Mouse (Mus musculus): ENCODE measurements around the gene Zfp948.

Zfp948 gene

DNA sequence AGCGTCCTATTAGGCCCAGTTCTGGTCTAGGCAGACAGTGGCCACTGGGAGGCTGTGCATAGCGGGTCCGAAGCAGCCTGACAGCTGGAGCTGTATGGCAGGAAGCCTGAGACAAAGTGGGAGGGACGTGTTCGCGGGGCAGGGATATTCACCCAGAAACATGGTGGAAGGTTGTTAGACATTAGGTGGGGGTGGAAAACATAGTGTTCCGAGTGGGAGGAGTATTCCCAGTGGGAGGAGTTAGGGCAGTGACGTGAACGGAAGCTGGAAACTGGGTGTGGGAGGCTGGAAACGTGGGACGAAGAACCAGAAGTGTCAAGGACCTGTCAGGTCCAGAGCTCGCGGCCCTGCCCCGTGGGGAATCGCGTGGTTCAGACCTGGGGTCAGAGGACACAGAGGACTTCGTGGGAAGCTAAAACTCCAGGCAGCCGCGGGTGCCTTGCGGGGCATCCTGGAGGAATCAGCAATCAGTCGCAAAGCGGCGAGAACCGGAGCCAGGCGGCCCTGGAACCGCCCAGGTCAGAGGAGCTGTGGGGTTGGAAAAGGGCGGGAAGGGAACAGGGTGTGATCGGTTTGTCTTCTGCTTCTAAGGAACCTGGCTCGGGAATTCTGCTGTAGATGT lies at the start of gene Zfp948:
Gene Zfp948, plus strand, starts transcription at position 281 of the 622 bp plus-strand sequence.
- DNase-seq (ENCODE audit: low spot score in 2 of 2), result peak; percentile 74 to 86

DNA sequence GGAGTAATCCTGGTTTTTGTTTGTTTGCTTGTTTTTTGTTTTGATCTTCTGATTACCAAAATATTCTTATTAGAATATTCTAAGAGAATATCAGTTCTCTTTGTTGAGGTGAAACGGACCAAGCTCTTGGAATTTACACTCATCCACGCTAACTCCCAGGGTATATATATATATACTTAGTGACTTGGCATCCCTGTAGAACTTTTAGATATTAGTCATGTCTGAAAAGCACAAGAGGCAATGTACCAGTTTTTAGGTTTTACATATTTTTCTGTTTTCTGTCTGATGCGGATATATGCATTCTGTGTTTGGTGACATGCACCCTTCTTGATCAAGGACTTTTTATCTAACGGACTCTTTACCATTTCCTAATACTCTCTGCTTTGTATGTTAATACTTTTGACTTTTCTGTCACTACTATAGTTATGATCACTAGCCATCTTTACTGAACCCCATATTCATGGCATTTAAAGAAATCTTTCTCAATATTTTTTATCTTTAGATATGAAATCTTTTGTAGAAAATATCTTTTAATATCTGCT lies 49.6 kb upstream of the Zfp948 start:
- DNase-seq (ENCODE audit: low spot score in 2 of 2), result no peak

DNA sequence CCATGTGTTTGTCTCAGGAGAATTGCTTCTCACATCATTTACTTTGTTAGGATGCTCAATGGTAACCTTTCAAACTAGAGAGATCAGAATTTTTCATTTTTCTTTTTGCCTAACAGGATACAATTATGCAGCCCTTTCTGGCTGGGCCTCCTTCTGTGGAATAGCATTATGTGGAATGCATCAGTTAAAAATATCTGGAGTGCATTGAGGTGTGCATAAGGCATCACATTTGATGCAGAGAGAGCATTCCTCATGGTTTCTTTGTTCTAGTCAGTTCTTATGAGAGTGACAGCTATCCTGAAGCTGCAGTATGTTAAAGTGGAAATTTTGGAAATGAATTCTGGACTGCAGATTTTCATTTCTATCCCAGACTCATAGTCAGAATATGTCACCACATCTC lies 40.5 kb upstream of the Zfp948 start:
- no peak for DNase-seq (ENCODE audit: low spot score in 2 of 2)

DNA sequence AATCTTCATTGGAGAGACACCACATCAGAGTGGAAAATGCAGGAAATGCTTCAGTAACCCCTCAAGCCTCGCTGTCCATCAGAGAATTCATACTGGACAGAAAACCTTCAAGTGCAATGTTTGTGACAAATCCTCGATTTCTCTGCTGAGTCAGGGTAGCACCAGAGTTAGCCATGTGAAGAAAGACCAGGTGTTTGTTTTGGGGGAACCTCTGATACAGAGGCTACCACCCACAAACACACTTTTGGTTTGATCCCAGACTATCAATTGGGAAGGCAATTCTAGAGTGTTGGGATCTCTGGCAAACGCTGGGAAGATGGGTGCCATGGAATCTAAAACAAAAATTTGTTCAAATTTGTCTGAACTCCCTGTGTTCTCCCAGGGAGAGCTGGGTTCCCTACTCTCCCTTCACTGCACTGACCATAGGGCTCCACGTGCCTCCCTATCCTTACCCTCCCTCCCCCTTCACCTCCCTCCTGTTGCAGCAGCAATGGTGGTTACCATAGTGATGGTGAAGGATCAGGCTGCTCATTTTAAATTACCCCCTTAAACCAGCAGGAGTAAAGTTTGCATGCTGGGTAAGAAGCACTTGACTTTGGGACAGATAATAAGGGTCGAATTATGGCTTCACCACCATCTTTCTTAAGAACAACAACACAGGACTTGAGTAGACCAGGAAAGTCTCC lies 36.0 kb upstream of the Zfp948 start:
- DNase-seq (ENCODE audit: low spot score in 2 of 2), result no peak

DNA sequence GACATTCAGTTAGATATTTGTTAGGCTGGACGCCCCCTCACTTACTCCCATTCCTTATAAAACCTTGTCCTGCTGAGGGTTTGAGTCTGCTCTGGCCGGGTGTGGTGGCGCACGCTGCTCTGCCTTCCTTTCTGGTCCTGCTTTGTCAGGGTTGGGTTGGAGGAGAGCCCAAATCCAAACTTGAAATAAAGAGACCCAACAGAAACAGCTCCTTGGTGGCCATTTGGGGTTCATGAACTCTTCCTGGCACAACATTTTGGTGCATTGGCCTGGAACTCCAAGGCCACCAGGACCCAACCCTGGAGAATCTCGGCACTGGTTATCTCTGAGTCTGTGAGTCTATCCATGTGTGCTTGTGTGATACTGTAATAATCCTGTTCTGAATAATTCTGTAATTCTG lies 35.2 kb upstream of the Zfp948 start:
- DNase-seq (ENCODE audit: low spot score in 2 of 2), result peak in 1 of 2 experiments; percentile 6

DNA sequence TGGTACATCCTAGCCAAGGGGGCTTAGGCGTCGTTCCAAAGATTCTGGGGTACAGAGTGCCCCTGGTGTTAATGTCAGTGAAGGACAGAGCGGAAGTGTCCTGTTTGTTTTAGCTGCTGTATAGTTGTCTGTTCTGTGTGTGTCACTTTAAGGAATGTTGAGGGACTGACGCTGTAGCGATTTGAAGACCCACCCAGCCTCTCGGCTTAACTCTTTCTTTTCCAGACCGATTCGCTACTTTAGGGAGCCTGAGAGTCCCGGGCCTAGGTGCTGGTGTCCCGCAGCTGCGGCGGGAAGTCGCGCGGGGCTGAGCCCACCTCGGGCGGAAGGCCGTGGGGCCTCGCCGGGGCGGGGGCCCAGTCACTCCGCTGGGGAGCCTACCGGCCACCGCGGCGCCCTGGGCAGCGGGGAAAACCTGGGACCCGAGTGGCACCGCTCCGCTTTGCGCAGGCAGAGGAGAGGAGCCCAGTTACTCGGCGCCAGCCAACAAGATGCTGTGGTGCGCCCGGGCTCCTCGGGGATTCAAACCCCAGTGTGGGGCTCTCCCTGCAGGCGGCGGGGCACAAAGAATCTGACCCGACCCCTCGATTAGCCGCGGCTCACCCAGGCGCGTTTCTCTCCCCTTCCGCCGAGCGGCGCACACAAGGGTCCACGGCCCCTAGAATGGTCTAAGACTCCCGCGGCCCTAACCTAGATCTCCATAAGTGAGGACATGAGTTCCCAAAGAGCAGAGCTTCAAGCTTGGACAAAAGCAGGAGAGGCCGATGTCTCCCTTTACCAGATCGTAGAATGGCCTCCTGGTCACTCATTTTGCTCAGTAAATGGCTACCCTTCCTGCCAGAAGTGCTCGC lies 34.5 kb upstream of the Zfp948 start:
- DNase-seq (ENCODE audit: low spot score in 2 of 2), result peak; percentile 58 to 69

DNA sequence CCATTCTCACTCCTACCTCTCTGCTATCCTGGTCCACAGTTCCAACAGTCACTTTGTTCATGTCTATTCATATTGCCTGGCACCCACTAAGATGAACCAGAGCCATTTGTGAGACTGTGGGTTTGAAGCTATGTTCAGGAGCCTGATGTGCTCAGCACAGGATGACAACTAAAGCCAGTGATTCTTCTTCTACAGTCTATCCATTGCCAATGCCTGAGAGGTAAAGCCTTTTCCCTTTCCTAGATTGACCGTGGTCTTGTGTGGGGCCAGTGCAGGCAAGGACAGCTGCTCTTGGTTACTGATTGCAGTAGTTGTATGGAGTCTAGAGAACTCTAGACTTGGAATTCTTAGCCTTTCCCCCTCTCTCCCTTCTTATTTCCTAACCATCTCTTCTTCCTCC lies 32.8 kb upstream of the Zfp948 start:
- no peak for DNase-seq (ENCODE audit: low spot score in 2 of 2)

DNA sequence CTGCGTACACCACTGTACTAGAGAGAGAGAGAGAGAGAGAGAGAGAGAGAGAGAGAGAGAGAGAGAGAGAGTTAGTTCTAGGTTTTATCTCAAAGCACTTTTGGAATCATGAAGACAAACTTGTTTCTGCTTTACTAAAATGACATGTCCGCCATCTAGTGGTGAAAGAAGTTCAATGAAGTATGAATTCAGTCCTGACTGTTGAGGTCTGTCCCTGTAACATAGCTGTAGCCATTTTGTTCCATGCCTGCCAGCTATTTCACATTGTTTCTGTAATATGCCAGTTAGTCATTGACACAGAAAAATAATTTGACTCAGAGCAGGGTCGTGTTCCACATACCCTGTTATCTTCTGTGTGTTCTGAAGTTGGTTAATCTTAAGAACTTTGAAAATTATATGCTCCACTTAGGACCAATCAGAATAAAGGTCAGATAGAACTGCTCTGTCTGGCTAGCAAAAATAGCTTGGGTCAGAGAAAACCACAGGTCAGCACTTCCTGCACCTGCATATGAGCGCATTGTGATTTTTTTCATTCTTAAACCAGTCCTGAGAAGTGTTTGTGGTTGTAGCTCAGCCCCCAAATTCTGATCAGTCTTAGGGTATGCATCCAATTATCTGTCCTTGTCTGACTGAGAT lies 32.2 kb upstream of the Zfp948 start:
- no peak for DNase-seq (ENCODE audit: low spot score in 2 of 2)

DNA sequence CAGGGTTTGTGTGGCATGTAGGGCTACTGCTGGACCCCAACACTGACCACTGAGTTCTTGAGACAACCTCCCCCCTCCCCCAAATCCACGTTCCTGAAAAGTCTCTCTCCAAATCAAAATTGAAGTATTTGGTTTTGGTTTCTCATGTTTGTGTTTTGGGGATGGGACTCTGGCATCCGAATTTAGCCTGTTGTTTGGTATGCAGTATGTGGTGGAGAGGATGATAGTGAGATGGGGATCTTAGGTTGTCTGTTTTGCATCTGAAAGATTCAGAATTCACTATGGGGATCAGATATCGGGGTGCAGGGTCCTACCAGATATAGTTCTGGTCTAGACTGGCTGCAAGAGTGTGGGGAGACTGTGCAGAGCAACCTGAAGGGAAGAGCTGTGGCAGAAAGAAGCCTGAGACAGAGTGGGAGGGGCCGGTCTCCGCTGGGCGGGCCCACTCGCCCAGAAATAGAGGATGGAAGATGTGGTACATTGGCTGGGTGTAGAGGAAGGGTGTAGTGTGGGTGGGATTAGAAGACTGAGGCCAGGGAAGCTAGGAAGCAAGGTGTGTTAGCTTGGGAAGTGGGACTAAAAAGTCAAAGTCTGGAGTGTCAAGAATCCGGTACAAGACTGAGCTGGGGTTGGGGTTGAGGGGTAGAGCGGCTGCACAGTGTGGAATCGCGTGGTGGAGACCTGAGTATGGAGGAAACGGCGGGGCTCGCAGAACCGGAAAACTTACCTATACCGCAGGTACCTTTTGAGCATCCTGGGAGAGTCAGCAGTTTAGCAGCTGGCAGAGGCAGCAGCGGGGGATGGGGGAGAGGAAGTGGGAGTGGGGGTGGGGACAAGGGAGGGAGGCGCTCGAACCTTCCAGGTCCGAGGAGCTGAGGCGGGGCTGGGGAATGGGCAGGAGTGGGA lies 31.5 kb upstream of the Zfp948 start, which contains the start of gene Zfp52:
Gene Zfp52, plus strand, starts transcription at position 444 of the 906 bp plus-strand sequence.
- peak in 1 of 2 experiments; percentile 60 for DNase-seq (ENCODE audit: low spot score in 2 of 2)

DNA sequence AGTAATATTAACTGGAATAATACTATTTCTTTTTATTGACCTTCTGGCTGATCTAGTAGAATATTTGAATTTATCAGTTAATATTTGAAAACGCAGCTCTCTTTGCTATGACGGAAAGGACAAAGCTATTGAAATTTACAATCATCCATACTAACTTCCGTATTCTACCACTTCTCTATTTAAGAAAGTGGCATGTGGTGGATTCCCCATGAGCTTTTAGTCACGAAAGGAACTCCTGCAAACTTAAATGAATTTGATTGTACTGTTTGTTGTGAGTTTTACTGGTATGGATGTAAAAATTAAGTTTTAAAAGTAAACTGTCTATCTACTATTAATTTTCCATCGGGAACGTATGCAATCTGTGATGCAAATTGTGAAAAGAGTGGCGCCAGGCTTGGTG lies 30.7 kb upstream of the Zfp948 start:
- DNase-seq (ENCODE audit: low spot score in 2 of 2), result no peak

DNA sequence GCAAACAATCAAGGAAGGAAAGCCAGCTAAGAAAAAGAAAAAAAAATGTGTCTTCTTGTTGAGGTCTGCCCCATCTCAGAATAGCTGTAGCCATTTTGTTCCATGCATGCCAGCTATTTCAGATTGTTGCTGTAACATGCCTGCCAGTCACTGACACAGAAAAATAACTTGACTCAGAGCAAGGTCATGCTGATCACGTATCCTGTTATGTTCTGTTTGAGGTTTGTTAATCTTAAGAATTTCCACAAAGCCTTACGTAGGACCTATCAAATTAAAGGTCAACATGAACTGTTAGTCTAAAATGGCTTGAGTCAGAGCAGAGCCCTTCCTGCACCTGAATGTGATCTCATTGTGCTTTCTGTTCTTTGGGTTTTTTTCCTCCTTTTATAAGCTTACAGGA lies 30.1 kb upstream of the Zfp948 start:
- no peak for DNase-seq (ENCODE audit: low spot score in 2 of 2)

DNA sequence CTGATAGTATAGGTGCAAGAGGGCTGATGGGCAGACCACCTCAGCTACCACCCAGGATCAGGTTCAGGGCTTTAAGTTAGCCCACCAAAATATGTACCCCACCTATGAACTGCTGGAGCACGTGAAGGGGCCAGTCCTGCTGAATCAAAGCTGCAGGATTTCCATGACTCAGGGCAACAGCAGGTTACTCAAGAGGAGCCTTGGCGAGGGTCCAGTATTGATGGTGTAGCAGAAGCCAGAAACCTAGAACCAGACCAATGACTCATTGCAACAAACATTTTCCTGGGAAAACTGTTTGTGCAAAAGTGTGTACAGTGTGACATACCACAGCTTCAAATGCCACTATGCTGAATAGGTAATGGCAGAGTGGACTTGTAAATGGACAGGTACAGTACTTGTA lies 9.0 kb upstream of the Zfp948 start:
- DNase-seq (ENCODE audit: low spot score in 2 of 2), result no peak

DNA sequence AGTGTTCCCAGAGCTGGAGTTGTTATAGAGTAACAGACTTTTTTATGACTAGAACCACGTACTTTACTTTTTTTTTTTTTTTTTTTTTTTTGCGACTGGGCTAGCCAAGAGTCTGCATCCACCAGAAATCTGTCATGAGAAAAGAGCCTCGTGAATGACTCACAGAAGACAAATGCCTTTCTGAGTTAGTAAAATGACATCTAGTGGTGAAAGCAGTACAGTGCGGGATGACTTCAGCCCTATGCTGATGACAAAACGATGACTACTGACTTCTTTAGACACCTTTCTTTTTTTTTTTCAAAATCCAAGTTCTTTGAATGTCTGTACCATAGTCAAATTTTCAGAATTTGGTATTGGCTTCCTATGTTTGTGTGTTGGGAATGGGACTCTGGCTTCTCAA lies 588 bp upstream of the Zfp948 start:
- DNase-seq (ENCODE audit: low spot score in 2 of 2), result peak; percentile 19 to 27

DNA sequence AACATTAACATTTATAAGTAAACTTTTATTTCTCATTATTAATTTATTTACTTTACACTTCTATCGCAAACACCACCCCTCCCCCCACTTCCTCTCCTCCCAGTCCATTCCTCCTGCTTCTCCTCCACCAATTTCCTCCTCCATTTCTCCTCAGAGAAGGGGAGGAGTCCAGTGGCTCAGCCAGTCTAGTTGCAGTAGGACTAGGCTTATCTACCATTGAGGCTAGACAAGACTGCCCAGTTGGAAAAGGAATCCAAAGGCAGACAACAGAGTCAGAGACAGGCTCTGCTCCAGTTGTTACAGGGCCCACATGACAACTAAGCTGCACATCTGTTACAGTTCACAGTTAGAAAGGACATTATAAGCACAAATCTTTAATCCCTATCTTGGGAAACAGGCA lies 888 bp downstream of the Zfp948 start:
- no peak for DNase-seq (ENCODE audit: low spot score in 2 of 2)

DNA sequence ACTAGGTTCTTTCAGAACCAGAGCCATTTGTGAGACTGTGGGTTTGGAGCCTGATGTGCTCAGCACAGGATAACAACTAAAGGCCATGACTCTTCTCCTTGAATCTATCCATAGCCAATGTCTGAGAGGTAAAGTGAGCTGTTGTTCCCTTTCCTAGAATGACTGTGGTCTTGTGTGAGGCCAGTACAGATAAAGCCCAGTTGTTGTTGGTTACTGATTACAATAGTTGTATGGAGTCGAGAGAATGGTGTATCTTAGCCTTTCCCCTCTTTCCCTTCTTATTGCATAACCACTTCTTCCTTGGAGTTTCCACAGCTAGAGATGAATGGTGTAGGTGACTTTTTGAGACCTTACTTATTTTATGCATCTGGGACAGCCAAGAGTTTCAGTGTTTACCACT lies 12.3 kb downstream of the Zfp948 start:
- DNase-seq (ENCODE audit: low spot score in 2 of 2), result no peak

DNA sequence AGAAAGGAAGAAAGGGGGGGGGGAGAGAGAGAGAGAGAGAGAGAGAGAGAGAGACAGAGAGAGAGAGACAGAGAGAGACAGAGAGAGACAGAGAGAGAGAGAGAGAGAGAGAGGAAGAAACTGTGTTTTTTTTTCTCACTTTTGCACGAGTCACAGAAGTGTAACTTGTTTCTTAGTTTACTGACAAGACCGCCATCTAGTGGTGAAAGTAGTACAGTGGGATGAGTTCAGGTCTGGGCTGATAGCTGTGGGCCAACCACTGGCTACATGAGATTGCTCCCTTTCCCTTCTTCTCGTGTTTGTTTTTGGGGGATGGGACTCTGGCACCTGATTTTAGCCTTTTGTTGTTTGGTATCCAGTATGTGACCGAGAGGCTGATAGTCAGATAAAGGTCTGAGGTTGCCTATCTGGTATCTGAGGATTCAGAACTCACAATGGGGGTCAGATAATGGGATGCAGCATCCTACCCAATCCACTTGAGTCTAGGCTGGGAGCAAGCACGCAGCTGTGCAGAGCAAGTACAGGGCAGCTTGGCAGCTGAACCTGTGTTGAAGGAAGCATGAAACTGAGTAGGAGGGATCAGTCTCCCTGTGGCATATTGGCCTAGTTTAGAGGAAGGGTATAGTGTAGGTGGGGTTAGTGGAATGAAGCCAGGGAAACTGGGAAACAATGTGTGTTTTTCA lies 12.8 kb downstream of the Zfp948 start:
- DNase-seq (ENCODE audit: low spot score in 2 of 2), result peak; percentile 13 to 15

DNA sequence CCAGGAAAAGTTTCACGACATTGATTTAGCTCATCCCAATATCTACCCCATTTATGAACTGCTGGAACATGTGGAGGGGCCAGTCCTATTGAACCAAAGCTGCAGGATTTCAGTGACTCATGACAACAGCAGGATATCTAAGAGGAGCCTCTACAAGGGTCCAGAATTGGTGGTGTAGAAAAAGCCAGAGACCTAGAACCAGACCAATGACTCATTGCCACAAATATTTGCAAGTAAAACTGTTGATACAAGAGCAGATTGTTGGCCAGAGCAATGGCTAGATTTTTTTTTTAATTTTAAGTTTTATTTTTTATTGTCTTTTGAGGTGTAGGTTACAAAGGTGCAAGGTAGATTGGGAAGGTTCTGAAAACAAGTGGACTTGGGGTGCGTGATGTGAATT lies 18.7 kb downstream of the Zfp948 start:
- no peak for DNase-seq (ENCODE audit: low spot score in 2 of 2)

DNA sequence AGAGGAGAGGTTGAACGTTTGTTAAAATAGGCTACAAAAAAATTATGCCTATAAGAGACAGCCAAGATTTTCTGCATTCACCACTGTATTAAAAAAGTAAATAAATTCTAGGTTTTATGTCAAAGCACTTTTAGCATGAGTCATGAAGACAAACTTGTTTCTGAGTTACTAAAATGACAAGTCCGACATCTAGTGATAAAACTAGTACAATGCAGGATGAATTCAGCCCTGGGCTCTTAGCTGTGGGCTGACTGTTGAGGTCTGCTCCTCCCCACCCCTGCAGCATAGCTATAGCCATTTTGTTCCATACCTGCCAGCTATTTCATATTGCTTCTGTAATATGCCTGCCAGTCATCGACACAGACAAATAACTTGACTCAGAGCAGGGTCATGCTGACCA lies 49.5 kb downstream of the Zfp948 start:
- DNase-seq (ENCODE audit: low spot score in 2 of 2), result no peak

DNA sequence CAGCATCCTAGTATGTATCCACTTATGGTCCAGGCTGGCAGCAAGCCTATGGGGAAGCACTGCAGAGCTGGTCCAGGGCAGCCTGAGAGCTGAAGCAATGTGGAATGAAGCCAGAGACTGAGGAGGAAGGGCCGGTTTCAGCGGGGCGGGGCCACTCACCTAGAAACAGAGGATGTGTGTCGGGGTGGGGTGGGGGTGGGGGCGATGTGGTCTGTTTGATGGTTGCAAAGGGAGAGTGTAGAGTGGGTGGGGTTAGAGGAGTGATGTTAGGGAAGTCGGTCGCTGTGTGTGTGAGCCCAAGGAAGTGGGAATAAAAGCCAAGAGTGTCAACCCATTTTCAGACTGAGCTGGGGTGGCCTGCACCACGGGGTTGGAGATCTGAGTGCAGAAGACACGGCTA lies 50.5 kb downstream of the Zfp948 start:
- DNase-seq (ENCODE audit: low spot score in 2 of 2), result no peak

DNA sequence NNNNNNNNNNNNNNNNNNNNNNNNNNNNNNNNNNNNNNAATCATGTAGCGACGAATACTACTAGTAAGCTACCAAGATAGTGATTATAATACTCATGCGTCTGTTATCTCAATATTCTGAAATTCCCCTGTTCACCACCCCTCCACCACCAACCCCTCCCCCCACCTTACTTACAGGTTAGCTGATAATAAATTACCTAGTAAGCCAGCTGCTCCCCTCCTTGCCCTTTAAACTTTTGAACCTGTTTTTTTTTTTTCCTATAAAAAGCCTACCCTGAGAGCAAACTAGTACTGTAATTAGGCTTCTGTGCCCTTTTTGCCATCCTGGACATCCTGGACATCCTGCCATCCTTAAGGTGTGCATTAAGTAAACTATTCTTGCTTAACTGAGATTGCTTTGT lies 56.8 kb downstream of the Zfp948 start:
- no peak for DNase-seq (ENCODE audit: low spot score in 2 of 2)

Measured in urinary bladder, postnatal 36 days (tissue).